Mouse (Mus musculus): ENCODE measurements around the gene Gfra4. TPM values are rescaled to one million over a fixed set of nuclear protein-coding genes. Genes with fewer than 3 reads are reported as not detected.
"Not testable (repeated sequence)": the region's sequence is repeated elsewhere in the genome, so short reads cannot be mapped to it uniquely, and the experiment has no call there.

The Gfra4 gene
- polyA plus RNA-seq, 1 experiment from 2014 or later, result 10.9 TPM

DNA sequence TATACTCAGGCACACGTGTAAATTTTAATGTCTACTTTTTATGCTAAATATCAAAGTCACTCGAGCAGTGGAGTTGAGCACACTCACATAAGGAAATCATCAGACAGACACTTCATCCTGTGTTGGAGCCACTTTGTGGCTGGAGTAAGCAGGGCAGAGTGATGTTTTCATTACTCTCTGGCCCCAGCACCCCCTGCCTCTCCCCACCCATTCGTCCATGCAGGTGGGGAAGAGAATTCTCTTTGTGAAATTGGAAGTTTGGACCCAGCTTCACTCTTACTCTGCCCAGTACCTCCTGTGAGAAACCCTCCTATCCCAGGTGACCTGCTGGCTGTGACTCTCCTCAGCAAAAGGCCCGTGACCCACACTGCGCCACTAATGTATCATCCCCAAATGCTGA is 4.2 kb downstream of the Gfra4 start:
- peaks cover 32% of the 10 kb centered on the region for H3K27me3 ChIP-seq (ENCODE audit: control insufficient read depth, insufficient read depth, low read length)
- ATAC-seq (ENCODE audit: insufficient read depth, low FRiP score), result no peak
- H3K4me1 ChIP-seq (ENCODE audit: control insufficient read depth, insufficient read depth, low read length), result no peaks in the 10 kb centered on the region; the same call in 1 of the 2 replicates
- H3K27ac ChIP-seq (ENCODE audit: low read length), result no peak overlapping the region
- H3K36me3 ChIP-seq (ENCODE audit: control insufficient read depth, insufficient read depth, low read length), result no peaks in the 10 kb centered on the region
- H3K9me3 ChIP-seq (replicated peaks; ENCODE audit: control insufficient read depth, low read length), result no peaks in the 10 kb centered on the region
- 78% methylated on average over 5 of the region's 5 CpGs for WGBS
- H3K9ac ChIP-seq (ENCODE audit: low read length), result no peak overlapping the region
- H3K4me2 ChIP-seq (ENCODE audit: low read depth, low read length), result no peak overlapping the region
- H3K4me3 ChIP-seq (replicated peaks; ENCODE audit: low read length), result no peak overlapping the region

DNA sequence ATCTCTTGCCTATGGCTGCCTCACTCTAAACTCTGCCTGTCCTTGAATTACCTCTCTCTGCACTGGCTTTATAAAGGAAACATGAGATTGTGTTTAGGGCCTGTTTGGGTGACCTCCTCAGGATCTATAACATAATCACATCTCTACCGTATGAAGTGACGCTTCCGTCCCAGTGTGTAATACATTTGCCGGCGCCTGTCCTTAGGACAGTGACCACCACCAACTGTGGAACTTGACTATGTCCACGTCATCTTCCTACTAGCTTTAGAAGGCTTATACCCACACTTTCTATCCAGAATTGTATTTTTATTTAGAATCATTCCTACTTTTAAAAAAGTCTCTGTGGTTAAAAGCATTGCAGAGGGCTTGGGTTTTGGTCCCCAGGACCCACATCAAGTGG is 4.7 kb downstream of the Gfra4 start:
- no peak overlapping the region for H3K9ac ChIP-seq (ENCODE audit: low read length)
- H3K4me2 ChIP-seq (ENCODE audit: low read depth, low read length), result no peak overlapping the region
- H3K36me3 ChIP-seq (ENCODE audit: control insufficient read depth, insufficient read depth, low read length), result no peaks in the 10 kb centered on the region
- WGBS, result 88% methylated on average over 6 of the region's 6 CpGs
- ATAC-seq (ENCODE audit: insufficient read depth, low FRiP score), result no peak
- peaks cover 32% of the 10 kb centered on the region for H3K27me3 ChIP-seq (ENCODE audit: control insufficient read depth, insufficient read depth, low read length)
- H3K4me1 ChIP-seq (ENCODE audit: control insufficient read depth, insufficient read depth, low read length), result no peaks in the 10 kb centered on the region; the same call in 1 of the 2 replicates
- no peak overlapping the region for H3K27ac ChIP-seq (ENCODE audit: low read length)
- H3K4me3 ChIP-seq (replicated peaks; ENCODE audit: low read length), result no peak overlapping the region
- no peaks in the 10 kb centered on the region for H3K9me3 ChIP-seq (replicated peaks; ENCODE audit: control insufficient read depth, low read length)

DNA sequence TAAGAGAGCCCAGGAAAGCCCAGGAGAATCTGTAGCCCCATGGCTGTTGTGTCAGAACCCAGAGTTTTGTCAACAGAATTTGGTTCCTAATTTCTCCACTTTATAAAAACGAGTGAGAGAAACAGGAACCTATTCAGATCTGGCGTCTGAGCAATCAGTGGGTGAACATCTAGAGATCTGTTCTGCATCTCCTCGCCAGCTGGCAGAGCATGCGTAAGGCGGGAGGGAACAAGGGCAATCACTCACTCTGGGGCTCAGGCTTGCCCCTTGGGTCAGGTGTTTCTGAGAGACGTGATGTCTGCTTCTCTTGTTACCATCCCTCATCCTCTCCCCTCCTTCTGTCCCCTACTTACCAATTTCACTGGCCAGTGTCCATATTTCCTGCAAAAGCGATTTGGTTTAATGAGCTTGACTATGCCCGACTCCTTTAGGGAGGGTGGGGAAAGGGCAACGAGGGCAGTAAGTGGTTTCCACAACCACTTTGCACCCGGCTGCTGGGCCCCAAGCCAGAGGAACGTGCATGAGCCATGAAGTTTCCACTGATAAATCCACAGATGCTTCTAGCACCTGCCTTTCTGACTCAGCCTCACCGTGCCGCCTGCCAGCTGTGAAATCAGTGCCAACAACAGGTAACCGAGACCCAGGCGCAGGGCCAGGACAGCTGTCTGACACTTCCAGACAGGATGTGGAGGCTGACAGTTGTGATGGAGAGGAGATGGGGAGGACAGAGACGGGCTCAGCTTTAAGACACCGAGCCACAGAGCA is 5.5 kb downstream of the Gfra4 start:
- H3K27me3 ChIP-seq (ENCODE audit: control insufficient read depth, insufficient read depth, low read length), result peaks cover 30% of the 10 kb centered on the region
- H3K27ac ChIP-seq (ENCODE audit: low read length), result no peak overlapping the region
- no peaks in the 10 kb centered on the region for H3K9me3 ChIP-seq (replicated peaks; ENCODE audit: control insufficient read depth, low read length)
- 44% methylated on average over 17 of the region's 17 CpGs for WGBS
- no peak overlapping the region for H3K4me2 ChIP-seq (ENCODE audit: low read depth, low read length)
- no peaks in the 10 kb centered on the region; the same call in 1 of the 2 replicates for H3K4me1 ChIP-seq (ENCODE audit: control insufficient read depth, insufficient read depth, low read length)
- no peak overlapping the region for H3K9ac ChIP-seq (ENCODE audit: low read length)
- H3K4me3 ChIP-seq (replicated peaks; ENCODE audit: low read length), result no peak overlapping the region
- ATAC-seq (ENCODE audit: insufficient read depth, low FRiP score), result no peak
- H3K36me3 ChIP-seq (ENCODE audit: control insufficient read depth, insufficient read depth, low read length), result no peaks in the 10 kb centered on the region

DNA sequence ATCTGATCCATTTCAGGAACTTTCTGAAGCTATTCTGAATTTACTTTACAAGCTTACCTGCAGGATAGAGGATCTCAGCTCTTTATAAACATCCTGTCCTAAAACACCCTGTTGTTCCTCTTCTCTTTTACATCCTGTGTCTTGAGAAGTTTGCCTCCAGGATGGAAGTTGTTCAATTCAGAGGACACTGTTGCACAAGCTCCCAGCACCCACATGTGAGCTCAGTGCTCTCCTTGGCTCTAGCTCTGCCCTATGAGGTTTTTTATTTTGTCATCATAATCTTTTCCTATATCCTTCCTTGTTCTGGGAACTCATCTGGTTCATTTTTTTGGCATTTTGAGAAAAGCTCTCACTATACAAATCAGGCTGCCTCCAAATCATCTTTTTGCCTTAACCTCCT is 6.1 kb downstream of the Gfra4 start:
- Histone ChIP-seq H3K4me2 (ENCODE audit: low read depth, low read length) (no peak overlapping the region), H3K36me3 (ENCODE audit: control insufficient read depth, insufficient read depth, low read length) (no peaks in the 10 kb centered on the region), H3K9me3 (replicated peaks; ENCODE audit: control insufficient read depth, low read length) (no peaks in the 10 kb centered on the region), H3K9ac (ENCODE audit: low read length) (no peak overlapping the region), H3K27me3 (ENCODE audit: control insufficient read depth, insufficient read depth, low read length) (peaks cover 23% of the 10 kb centered on the region), H3K4me3 (replicated peaks; ENCODE audit: low read length) (no peak overlapping the region), H3K4me1 (ENCODE audit: control insufficient read depth, insufficient read depth, low read length) (no peaks in the 10 kb centered on the region; the same call in 1 of the 2 replicates), H3K27ac (ENCODE audit: low read length) (no peak overlapping the region)
- no peak for ATAC-seq (ENCODE audit: insufficient read depth, low FRiP score)

DNA sequence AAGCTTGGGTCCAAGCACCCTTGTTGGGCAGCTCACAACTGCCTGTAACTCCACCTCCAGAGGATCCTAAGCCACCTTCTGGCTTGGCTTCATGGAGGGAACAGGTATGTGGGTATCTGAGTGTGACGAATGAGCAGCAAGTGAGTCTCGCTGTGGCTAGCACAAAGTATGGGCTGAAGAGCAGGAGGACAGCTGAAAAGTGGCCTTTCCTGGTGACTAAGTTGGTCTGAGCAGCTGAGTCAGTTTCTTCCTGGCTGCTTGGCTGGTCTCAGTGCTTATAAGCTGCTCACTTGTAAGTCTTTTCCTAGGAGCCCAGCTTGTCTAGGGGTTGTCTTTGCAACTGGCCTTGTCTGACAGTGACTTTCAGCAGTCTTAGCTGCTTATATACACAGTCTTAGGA is 6.5 kb downstream of the Gfra4 start:
- no peak overlapping the region for H3K4me2 ChIP-seq (ENCODE audit: low read depth, low read length)
- no peak overlapping the region for H3K4me3 ChIP-seq (replicated peaks; ENCODE audit: low read length)
- no peaks in the 10 kb centered on the region for H3K4me1 ChIP-seq (ENCODE audit: control insufficient read depth, insufficient read depth, low read length)
- no peaks in the 10 kb centered on the region for H3K9me3 ChIP-seq (replicated peaks; ENCODE audit: control insufficient read depth, low read length)
- 84% methylated on average over 2 of the region's 2 CpGs for WGBS
- peaks cover 19% of the 10 kb centered on the region for H3K27me3 ChIP-seq (ENCODE audit: control insufficient read depth, insufficient read depth, low read length)
- H3K9ac ChIP-seq (ENCODE audit: low read length), result no peak overlapping the region
- ATAC-seq (ENCODE audit: insufficient read depth, low FRiP score), result no peak
- no peaks in the 10 kb centered on the region for H3K36me3 ChIP-seq (ENCODE audit: control insufficient read depth, insufficient read depth, low read length)
- H3K27ac ChIP-seq (ENCODE audit: low read length), result no peak overlapping the region

DNA sequence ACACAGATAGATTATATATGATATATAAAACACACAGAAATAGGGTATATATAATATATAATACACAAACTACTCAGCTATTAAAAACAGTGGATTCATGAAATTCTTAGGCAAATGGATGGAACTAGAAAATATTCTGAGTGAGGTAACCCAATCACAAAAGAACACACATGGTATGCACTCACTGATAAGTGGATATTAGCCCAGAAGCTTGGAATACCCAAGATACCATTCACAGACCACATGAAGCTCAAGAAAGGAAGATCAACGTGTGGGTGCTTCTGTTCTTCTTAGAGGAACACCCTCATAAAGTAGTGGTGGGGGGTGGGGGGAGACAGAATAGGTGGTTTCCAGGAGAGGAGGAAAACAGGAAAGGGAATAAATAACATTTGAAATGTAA is 11.5 kb downstream of the Gfra4 start:
- H3K4me2 ChIP-seq (ENCODE audit: low read depth, low read length); H3K36me3 ChIP-seq (ENCODE audit: control insufficient read depth, insufficient read depth, low read length); H3K4me1 ChIP-seq (ENCODE audit: control insufficient read depth, insufficient read depth, low read length); ATAC-seq (ENCODE audit: insufficient read depth, low FRiP score); H3K4me3 ChIP-seq (replicated peaks; ENCODE audit: low read length); H3K9ac ChIP-seq (ENCODE audit: low read length); H3K27ac ChIP-seq (ENCODE audit: low read length); H3K27me3 ChIP-seq (ENCODE audit: control insufficient read depth, insufficient read depth, low read length); H3K9me3 ChIP-seq (replicated peaks; ENCODE audit: control insufficient read depth, low read length): not testable (repeated sequence)
- WGBS, result 65% methylated on average over 1 of the region's 1 CpGs

DNA sequence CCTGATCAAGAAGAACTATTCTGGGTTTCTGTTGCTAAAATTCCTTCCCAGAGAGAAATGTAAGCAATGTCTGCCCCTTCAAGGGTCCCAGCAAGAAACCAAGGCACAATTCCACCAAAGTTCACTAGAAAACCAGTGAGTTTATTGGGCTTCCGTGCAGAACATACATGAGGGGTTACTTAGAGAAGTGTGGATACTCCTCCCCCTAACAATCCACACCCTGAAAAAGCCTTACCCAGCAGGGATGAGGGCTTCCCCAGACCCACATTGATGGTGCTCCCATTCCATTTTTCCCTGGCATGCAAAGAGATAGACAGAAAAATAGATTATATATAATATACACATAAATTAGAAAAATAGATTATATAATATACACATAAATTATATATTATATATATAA is 11.9 kb downstream of the Gfra4 start:
- no peaks in the 10 kb centered on the region for H3K4me1 ChIP-seq (ENCODE audit: control insufficient read depth, insufficient read depth, low read length)
- H3K27me3 ChIP-seq (ENCODE audit: control insufficient read depth, insufficient read depth, low read length), result no peaks in the 10 kb centered on the region
- H3K9me3 ChIP-seq (replicated peaks; ENCODE audit: control insufficient read depth, low read length), result no peaks in the 10 kb centered on the region
- WGBS, result 96% methylated on average over 1 of the region's 1 CpGs
- H3K36me3 ChIP-seq (ENCODE audit: control insufficient read depth, insufficient read depth, low read length), result no peaks in the 10 kb centered on the region
- ATAC-seq (ENCODE audit: insufficient read depth, low FRiP score), result no peak
- no peak overlapping the region for H3K4me3 ChIP-seq (replicated peaks; ENCODE audit: low read length)
- no peak overlapping the region for H3K27ac ChIP-seq (ENCODE audit: low read length)
- no peak overlapping the region for H3K9ac ChIP-seq (ENCODE audit: low read length)
- no peak overlapping the region for H3K4me2 ChIP-seq (ENCODE audit: low read depth, low read length)

DNA sequence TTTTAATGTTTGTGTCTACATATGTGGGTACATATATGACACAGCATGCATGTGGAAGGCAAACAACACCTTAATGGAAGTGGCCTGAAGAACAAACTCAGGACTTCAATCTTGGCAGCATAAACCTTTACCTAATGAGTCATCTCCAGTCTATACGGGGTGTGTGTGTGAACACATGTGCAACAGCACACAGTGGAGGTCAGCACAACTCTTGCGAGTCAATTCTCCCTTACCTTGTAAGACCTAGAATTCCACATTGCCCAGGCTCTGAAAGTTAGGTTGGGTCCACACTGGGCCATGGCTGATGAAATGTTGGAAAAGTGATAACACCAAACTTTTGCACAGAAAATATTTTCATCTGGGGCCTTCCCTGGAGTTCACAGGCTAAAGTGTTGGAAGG is 12.3 kb downstream of the Gfra4 start:
- no peaks in the 10 kb centered on the region for H3K27me3 ChIP-seq (ENCODE audit: control insufficient read depth, insufficient read depth, low read length)
- H3K4me3 ChIP-seq (replicated peaks; ENCODE audit: low read length), result no peak overlapping the region
- H3K9me3 ChIP-seq (replicated peaks; ENCODE audit: control insufficient read depth, low read length), result no peaks in the 10 kb centered on the region
- WGBS, result 77% methylated on average over 2 of the region's 2 CpGs
- no peak for ATAC-seq (ENCODE audit: insufficient read depth, low FRiP score)
- H3K4me2 ChIP-seq (ENCODE audit: low read depth, low read length), result no peak overlapping the region
- no peaks in the 10 kb centered on the region; the same call in 1 of the 2 replicates for H3K36me3 ChIP-seq (ENCODE audit: control insufficient read depth, insufficient read depth, low read length)
- H3K4me1 ChIP-seq (ENCODE audit: control insufficient read depth, insufficient read depth, low read length), result no peaks in the 10 kb centered on the region
- no peak overlapping the region for H3K27ac ChIP-seq (ENCODE audit: low read length)
- no peak overlapping the region for H3K9ac ChIP-seq (ENCODE audit: low read length)

DNA sequence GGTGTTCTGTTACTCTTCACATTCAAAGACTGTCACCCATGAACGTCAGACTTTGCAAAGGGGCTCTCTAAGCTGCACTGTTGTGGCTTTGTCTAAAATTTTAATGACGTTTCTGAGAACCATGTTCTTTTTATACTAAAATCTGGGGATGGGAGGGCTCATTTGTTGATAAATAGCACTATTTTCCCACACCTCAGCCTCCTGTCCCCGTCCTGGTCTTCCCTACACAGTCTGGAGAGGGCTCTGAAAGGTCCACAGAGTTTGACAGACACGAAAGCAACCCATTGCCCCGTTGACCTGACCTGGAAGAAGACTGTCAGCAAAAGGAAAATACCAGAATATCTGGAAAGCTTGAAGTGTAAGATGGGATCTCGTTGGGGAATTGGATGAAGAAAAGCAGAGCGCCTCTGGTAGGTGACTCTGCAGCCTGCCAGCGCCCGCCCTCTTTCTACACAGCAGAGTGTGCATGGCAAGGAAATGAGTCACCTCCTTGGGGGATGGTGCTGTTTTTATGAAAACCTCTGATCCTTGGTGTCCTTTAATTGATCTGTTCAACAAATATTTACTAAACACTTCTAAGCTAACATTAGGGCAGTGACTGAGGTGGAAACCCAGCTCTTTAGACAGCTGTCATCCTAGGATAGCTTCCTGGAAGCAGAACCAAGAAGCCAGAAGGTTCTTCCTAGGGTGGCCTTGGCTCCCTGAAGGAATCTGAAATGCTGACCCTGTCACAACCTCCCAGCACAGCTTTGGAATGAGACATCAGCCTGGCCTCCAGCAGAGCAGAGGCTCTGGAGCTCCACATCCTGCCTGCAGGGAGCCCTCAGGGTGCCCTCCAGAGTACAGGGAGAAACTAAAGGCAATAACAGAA is 13.6 kb downstream of the Gfra4 start:
- 40% methylated on average over 9 of the region's 9 CpGs for WGBS
- Histone ChIP-seq H3K4me2 (ENCODE audit: low read depth, low read length) (no peak overlapping the region), H3K27me3 (ENCODE audit: control insufficient read depth, insufficient read depth, low read length) (no peaks in the 10 kb centered on the region), H3K36me3 (ENCODE audit: control insufficient read depth, insufficient read depth, low read length) (no peaks in the 10 kb centered on the region; the same call in 1 of the 2 replicates), H3K9me3 (replicated peaks; ENCODE audit: control insufficient read depth, low read length) (no peaks in the 10 kb centered on the region), H3K4me1 (ENCODE audit: control insufficient read depth, insufficient read depth, low read length) (no peaks in the 10 kb centered on the region), H3K9ac (ENCODE audit: low read length) (no peak overlapping the region; the same call in 1 of the 2 replicates), H3K4me3 (replicated peaks; ENCODE audit: low read length) (no peak overlapping the region), H3K27ac (ENCODE audit: low read length) (peak overlapping the region; percentile 63)
- ATAC-seq (ENCODE audit: insufficient read depth, low FRiP score), result peak; percentile 76

All from stomach, embryonic 16.5 days (tissue).